24 mouse cellular contexts compared by ENCODE assay signal in the genomic region with DNA sequence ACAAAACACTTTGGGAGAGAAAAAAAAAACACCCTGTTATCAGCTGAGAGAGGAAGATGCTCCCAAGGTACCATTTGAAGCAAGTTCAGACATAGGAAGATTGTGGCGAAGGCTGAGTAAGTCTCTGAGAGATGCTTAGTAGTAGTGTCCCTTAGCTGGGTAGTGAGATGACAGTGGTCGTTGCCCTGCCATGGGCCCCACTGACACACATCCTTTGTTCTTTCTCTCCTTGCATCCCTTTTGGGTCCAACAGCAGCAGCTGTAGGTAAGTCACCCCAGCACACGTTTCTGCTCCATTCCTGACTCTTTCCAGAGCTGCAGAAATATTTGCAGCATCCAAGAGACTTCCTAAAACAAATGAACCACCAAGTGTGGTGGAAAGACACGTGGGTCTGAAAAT.
DNase-seq lines count a peak whose midpoint lies in the region; ATAC-seq lines count a peak whose summit lies in the region.
"Had no signal": no experiment of that assay in that cellular context is flagged by ENCODE, and none has a peak within 500 bp of the region (broad histone marks: within the 10 kb centered on the region; RNA-seq: fewer than 3 reads in every experiment).

No protein-coding gene starts in this region.

- 0 out of 2 replicates have a peak overlapping the region, but pooled peaks have one; percentile 29 for H3K27ac ChIP-seq in limb, embryonic 12.5 days
- H3K27ac ChIP-seq in limb, embryonic 10.5 days: no peak overlapping the region
- H3K27ac ChIP-seq in limb, embryonic 13.5 days: peak overlapping the region; percentile 48; the same call in 1 of the 2 replicates
- H3K27ac ChIP-seq: embryonic facial prominence, embryonic 15.5 days; gastrocnemius, adult 2 months; hindbrain, embryonic 10.5 days; hindbrain, embryonic 13.5 days had no signal

- no peak for ATAC-seq in limb, embryonic 12.5 days (ENCODE audit: insufficient number of reproducible peaks, insufficient read depth, low FRiP score, low TSS enrichment, low read depth)
- ATAC-seq in limb, embryonic 13.5 days (ENCODE audit: low FRiP score, low read depth): no peak
- ATAC-seq: activated CD4-positive, CD25-positive, alpha-beta regulatory T cell, adult 4 months; forebrain, embryonic 14.5 days; forebrain, postnatal 0 days; hindbrain, embryonic 16.5 days had no signal

- H3K36me3 ChIP-seq in limb, embryonic 12.5 days: no peaks in the 10 kb centered on the region
- no peaks in the 10 kb centered on the region for H3K36me3 ChIP-seq in limb, embryonic 10.5 days
- no peaks in the 10 kb centered on the region for H3K36me3 ChIP-seq in limb, embryonic 13.5 days
- H3K36me3 ChIP-seq: embryonic facial prominence, embryonic 15.5 days; hindbrain, embryonic 10.5 days; hindbrain, embryonic 13.5 days had no signal

- DNase-seq in heart, adult 11 months: peak; percentile 72
- no peak for DNase-seq in heart, postnatal 4 days
- no peak for DNase-seq in limb, embryonic 10.5 days (ENCODE audit: low spot score)
- no peak for DNase-seq in left cerebral cortex, postnatal 4 days
- DNase-seq: adrenal gland, adult 8-10 months; adrenal gland, postnatal 25 days; cerebellum, adult 11-12 months; cerebellum, adult 8-10 months; cerebellum, postnatal 10 days; cerebellum, postnatal 36 days; embryo, embryonic 11 days; forebrain, postnatal 0 days; gastrocnemius, adult 2 months; gastrocnemius, postnatal 14 days; heart, adult 18-20 months had no signal

- H3K9me3 ChIP-seq in limb, embryonic 12.5 days: no peaks in the 10 kb centered on the region
- H3K9me3 ChIP-seq in limb, embryonic 10.5 days (replicated peaks): no peaks in the 10 kb centered on the region
- no peaks in the 10 kb centered on the region for H3K9me3 ChIP-seq in limb, embryonic 13.5 days
- H3K9me3 ChIP-seq: embryonic facial prominence, embryonic 15.5 days; hindbrain, embryonic 10.5 days; hindbrain, embryonic 13.5 days had no signal

- H3K4me2 ChIP-seq in limb, embryonic 12.5 days: no peak overlapping the region
- no peak overlapping the region for H3K4me2 ChIP-seq in limb, embryonic 13.5 days (replicated peaks)
- H3K4me2 ChIP-seq: embryonic facial prominence, embryonic 15.5 days; heart, embryonic 11.5 days; hindbrain, embryonic 13.5 days had no signal

- WGBS in limb, embryonic 12.5 days: 77% methylated on average over 4 of the region's 4 CpGs
- WGBS in limb, embryonic 10.5 days: 81% methylated on average over 4 of the region's 4 CpGs
- WGBS in limb, embryonic 13.5 days: 58% methylated on average over 4 of the region's 4 CpGs

- no peak overlapping the region for H3K9ac ChIP-seq in limb, embryonic 12.5 days (replicated peaks)
- H3K9ac ChIP-seq in limb, embryonic 13.5 days: no peak overlapping the region
- H3K9ac ChIP-seq: embryonic facial prominence, embryonic 15.5 days; forebrain, postnatal 0 days; hindbrain, embryonic 13.5 days had no signal

- peaks cover 26% of the 10 kb centered on the region for H3K4me1 ChIP-seq in limb, embryonic 12.5 days (replicated peaks)
- peaks cover 16% of the 10 kb centered on the region for H3K4me1 ChIP-seq in limb, embryonic 10.5 days
- peaks cover 29% of the 10 kb centered on the region for H3K4me1 ChIP-seq in limb, embryonic 13.5 days
- H3K4me1 ChIP-seq: hindbrain, embryonic 10.5 days; hindbrain, embryonic 13.5 days had no signal

- intact Hi-C loops in left cerebral cortex, postnatal 4 days (cut with DNase I): loop anchor here (10.0 kb wide), 1 partner anchor 684 kb away; no protein-coding TSS in a partner anchor

- H3K4me3 ChIP-seq in limb, embryonic 12.5 days (replicated peaks): no peak overlapping the region
- H3K4me3 ChIP-seq in limb, embryonic 10.5 days: no peak overlapping the region
- H3K4me3 ChIP-seq in limb, embryonic 13.5 days: no peak overlapping the region
- H3K4me3 ChIP-seq: embryonic facial prominence, embryonic 15.5 days; gastrocnemius, adult 2 months; hindbrain, embryonic 10.5 days; hindbrain, embryonic 13.5 days had no signal

- no peaks in the 10 kb centered on the region; the same call in 1 of the 2 replicates for H3K27me3 ChIP-seq in limb, embryonic 12.5 days
- H3K27me3 ChIP-seq in limb, embryonic 10.5 days (ENCODE audit: low read depth, poor library complexity, severe bottlenecking): no peaks in the 10 kb centered on the region
- no peaks in the 10 kb centered on the region for H3K27me3 ChIP-seq in limb, embryonic 13.5 days
- H3K27me3 ChIP-seq: embryonic facial prominence, embryonic 15.5 days; hindbrain, embryonic 13.5 days had no signal
